Mouse (Mus musculus) heart, embryonic 12.5 days (tissue): ENCODE measurements at regions not wholly inside any gene's neighbourhood (a gene's known extent, or its start where the extent isn't known, plus 50 kb on each side); places are given as distances from the start of the nearest gene placed in this dataset.

ENCODE experiments used
- ATAC-seq: fragments of 200-750 bp; cut with Nextera tagmentation; 2 replicates; pipeline ENCODE4 v1.8.0; 2017; ENCODE audit warnings: moderate TSS enrichment, moderate library complexity; ENCODE audit not compliant: insufficient number of reproducible peaks, low FRiP score
- H3K27ac ChIP-seq: fragments of 300-500 bp; sonication (generic); 2 replicates; pipeline ENCODE4 v1.5.1; 2016; ENCODE audit warnings: mild to moderate bottlenecking, moderate library complexity; ENCODE audit not compliant: poor library complexity, severe bottlenecking
- H3K27me3 ChIP-seq: fragments of 300-500 bp; sonication (generic); replicated peaks from 2 replicates; pipeline ENCODE4 v1.6.1; 2016; ENCODE audit warnings: mild to moderate bottlenecking, moderate library complexity
- H3K36me3 ChIP-seq: fragments of 300-500 bp; sonication (generic); 2 replicates; pipeline ENCODE4 v1.6.1; 2016; ENCODE audit warnings: mild to moderate bottlenecking, moderate library complexity
- H3K4me1 ChIP-seq: fragments of 300-500 bp; sonication (generic); replicated peaks from 2 replicates; pipeline ENCODE4 v1.6.1; 2016; ENCODE audit warnings: mild to moderate bottlenecking
- H3K4me2 ChIP-seq: fragments of 300-500 bp; sonication (generic); 2 replicates; pipeline ENCODE4 v1.6.1; 2016; ENCODE audit warnings: mild to moderate bottlenecking, moderate library complexity
- H3K4me3 ChIP-seq: fragments of 300-500 bp; sonication (generic); 2 replicates; pipeline ENCODE4 v1.5.1; 2016; ENCODE audit warnings: mild to moderate bottlenecking
- H3K9ac ChIP-seq: fragments of 300-500 bp; sonication (generic); 2 replicates; pipeline ENCODE4 v1.6.1; 2016; ENCODE audit warnings: mild to moderate bottlenecking, moderate library complexity
- H3K9me3 ChIP-seq: fragments of 300-500 bp; sonication (generic); replicated peaks from 2 replicates; pipeline ENCODE4 v1.6.1; 2016; ENCODE audit warnings: mild to moderate bottlenecking, moderate library complexity
- WGBS: fragments of 180-500 bp; shearing (Covaris S2); methylation state at CpG from one replicate; pipeline ENCODE4 v1.1.7; 2016; 5-methylcytosine and 5-hydroxymethylcytosine counted together

- no peak for ATAC-seq
- no peak overlapping the region for H3K9ac ChIP-seq
- H3K27ac ChIP-seq: no peak overlapping the region
Measured at GRCm38 (mm10) chr1:89374271-89374670, 80.3 kb upstream of the Agap1 start.

DNA sequence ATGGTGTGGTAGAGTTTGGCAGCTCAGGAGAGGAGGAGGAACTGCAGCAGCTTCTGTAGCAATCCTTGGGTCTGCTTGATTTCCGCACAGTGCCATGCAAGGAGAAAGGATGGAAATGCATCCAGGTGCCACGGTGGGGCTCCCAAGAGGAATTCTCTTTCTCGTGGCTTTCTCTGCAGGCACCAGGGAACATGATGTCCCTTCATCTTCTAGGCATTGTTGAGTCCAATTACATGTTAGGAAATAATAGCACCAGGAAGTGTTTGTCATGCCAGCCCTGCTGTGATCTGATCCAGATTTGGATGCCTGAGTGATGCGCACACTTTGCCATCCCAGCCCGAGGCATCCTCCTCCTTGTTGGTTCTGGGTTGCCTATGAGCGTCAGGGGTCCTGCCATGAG is 72.6 kb upstream of the Agap1 start:
- Histone ChIP-seq H3K4me2 (no peak overlapping the region), H3K36me3 (no peaks in the 10 kb centered on the region), H3K4me3 (no peak overlapping the region), H3K9me3 (no peaks in the 10 kb centered on the region), H3K9ac (no peak overlapping the region), H3K27me3 (0 out of 2 replicates have a peak, but pooled peaks cover 3% of the 10 kb centered on the region), H3K27ac (no peak overlapping the region), H3K4me1 (no peaks in the 10 kb centered on the region)
- 78% methylated on average over 6 of the region's 6 CpGs for WGBS
- no peak for ATAC-seq

More at GRCm38 (mm10) chr1:89374271-89374670, 80.3 kb upstream of the Agap1 start:
- Histone ChIP-seq H3K4me3 (no peak overlapping the region), H3K9me3 (no peaks in the 10 kb centered on the region), H3K4me1 (no peaks in the 10 kb centered on the region), H3K36me3 (no peaks in the 10 kb centered on the region), H3K4me2 (no peak overlapping the region), H3K27me3 (no peaks in the 10 kb centered on the region)
- 75% methylated on average over 2 of the region's 2 CpGs for WGBS

GRCm38 (mm10) chr1:89385111-89385510 is 69.5 kb upstream of the Agap1 start:
- H3K27me3 ChIP-seq: 0 out of 2 replicates have a peak, but pooled peaks cover 8% of the 10 kb centered on the region
- 60% methylated on average over 6 of the region's 6 CpGs for WGBS
- H3K9me3 ChIP-seq: no peaks in the 10 kb centered on the region
- H3K4me1 ChIP-seq: no peaks in the 10 kb centered on the region
- no peak overlapping the region for H3K9ac ChIP-seq
- no peak overlapping the region for H3K4me3 ChIP-seq
- no peak overlapping the region for H3K27ac ChIP-seq
- H3K4me2 ChIP-seq: no peak overlapping the region
- no peak for ATAC-seq
- no peaks in the 10 kb centered on the region for H3K36me3 ChIP-seq

DNA sequence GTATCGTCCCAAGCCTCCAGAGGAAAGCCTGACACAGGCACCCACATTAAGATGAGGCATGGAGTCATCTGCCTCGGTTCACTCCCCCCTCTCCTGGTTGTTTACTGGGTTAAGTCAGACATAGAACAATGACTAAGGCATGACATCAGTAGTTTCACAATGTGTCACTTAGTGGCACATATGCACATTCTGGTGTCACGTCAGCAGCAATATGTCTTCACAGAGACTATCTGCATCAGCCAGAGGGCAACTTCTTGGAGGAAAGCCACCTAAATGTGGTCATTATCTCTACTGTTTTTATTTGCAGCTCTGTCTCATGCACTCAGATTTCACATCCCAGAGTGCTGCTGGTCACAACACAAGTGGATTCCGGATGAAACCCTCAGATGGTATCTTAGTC is 61.9 kb upstream of the Agap1 start:
- no peak overlapping the region for H3K27ac ChIP-seq
- WGBS: 61% methylated on average over 4 of the region's 4 CpGs
- H3K27me3 ChIP-seq: 0 out of 2 replicates have a peak, but pooled peaks cover 5% of the 10 kb centered on the region
- no peak overlapping the region for H3K9ac ChIP-seq
- H3K36me3 ChIP-seq: no peaks in the 10 kb centered on the region
- no peaks in the 10 kb centered on the region for H3K4me1 ChIP-seq
- no peaks in the 10 kb centered on the region for H3K9me3 ChIP-seq
- ATAC-seq: no peak
- H3K4me3 ChIP-seq: no peak overlapping the region
- no peak overlapping the region for H3K4me2 ChIP-seq

DNA sequence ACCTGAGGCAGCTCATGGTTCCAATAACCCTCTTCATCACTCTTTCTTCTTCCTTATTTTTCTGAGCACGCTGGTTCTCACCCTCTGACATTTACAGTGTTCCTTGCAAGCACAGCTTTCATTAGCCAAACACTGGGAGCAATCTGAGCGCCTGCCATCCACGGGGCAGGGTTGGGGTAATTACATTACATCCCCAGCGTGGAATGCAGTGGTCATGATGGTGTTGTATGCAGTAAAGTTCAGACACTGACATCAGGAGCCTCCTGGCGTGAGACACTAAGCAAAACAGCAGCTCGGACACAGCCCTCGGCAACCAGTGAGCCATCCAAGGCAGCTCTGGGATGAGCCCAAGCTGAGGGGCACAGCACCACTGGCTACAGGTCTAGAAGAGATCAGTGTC is 60.1 kb upstream of the Agap1 start:
- no peak for ATAC-seq
- Histone ChIP-seq H3K9me3 (no peaks in the 10 kb centered on the region), H3K36me3 (no peaks in the 10 kb centered on the region), H3K9ac (no peak overlapping the region), H3K4me1 (no peaks in the 10 kb centered on the region), H3K4me3 (no peak overlapping the region), H3K4me2 (no peak overlapping the region), H3K27ac (no peak overlapping the region), H3K27me3 (no peaks in the 10 kb centered on the region)
- WGBS: 64% methylated on average over 7 of the region's 7 CpGs

GRCm38 (mm10) chr1:89400734-89401202 is 53.8 kb upstream of the Agap1 start:
- Histone ChIP-seq H3K36me3 (no peaks in the 10 kb centered on the region), H3K4me1 (no peaks in the 10 kb centered on the region), H3K4me2 (no peak overlapping the region), H3K4me3 (no peak overlapping the region), H3K27me3 (no peaks in the 10 kb centered on the region), H3K9ac (no peak overlapping the region), H3K9me3 (peaks cover 4% of the 10 kb centered on the region; the same call in 1 of the 2 replicates), H3K27ac (no peak overlapping the region)
- whole genome bisulfite sequencing: 68% methylated on average over 10 of the region's 10 CpGs
- no peak for ATAC-seq

DNA sequence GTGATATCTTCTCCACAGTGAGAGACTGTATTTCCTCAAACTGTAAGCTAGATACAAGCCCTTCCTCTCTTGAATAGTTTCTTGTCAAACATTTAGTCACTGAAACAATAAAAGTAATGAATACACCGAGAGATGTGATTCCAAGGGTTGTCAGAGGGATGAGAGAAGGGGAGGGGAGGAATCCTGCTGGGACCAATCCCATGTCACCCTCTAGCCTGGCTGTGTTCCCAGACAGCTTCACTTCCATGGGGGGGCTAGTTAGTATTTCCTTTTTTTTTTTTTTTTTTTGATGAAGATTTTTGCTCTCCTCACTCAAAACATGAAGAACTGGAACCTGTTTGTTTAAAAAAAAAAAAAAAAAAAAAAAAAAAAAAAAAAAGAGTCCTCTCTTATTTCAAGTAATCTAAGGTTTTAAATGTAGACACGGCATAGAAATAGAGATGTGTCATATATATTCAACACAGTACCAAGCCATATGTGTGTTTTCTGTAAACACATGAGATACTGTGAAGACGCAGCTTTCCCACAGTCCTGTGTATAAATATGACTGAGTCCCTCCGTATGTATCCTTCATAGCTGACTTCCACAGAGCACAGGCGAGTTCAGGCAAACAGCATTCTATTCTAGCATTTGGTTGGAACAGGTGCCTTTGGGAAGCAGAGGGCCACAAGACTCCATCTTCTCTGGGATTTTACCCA is 51.9 kb upstream of the Agap1 start:
- no peak overlapping the region for H3K4me2 ChIP-seq
- 75% methylated on average over 5 of the region's 5 CpGs for WGBS
- no peak overlapping the region for H3K27ac ChIP-seq
- H3K4me3 ChIP-seq: no peak overlapping the region
- H3K27me3 ChIP-seq: no peaks in the 10 kb centered on the region
- H3K9ac ChIP-seq: no peak overlapping the region
- peaks cover 9% of the 10 kb centered on the region; the same call in 1 of the 2 replicates for H3K9me3 ChIP-seq
- no peaks in the 10 kb centered on the region for H3K4me1 ChIP-seq
- ATAC-seq: no peak
- no peaks in the 10 kb centered on the region for H3K36me3 ChIP-seq

- H3K36me3 ChIP-seq: no peaks in the 10 kb centered on the region
- WGBS: 72% methylated on average over 7 of the region's 7 CpGs
- H3K4me1 ChIP-seq: no peaks in the 10 kb centered on the region
- H3K27ac ChIP-seq: no peak overlapping the region
- no peak overlapping the region for H3K9ac ChIP-seq
- H3K4me2 ChIP-seq: no peak overlapping the region
- H3K4me3 ChIP-seq: no peak overlapping the region
- H3K27me3 ChIP-seq: no peaks in the 10 kb centered on the region
- ATAC-seq: no peak
- H3K9me3 ChIP-seq: peaks cover 14% of the 10 kb centered on the region; the same call in 1 of the 2 replicates
Measured at GRCm38 (mm10) chr1:89403551-89404050, 51.0 kb upstream of the Agap1 start.
